Comparison of ENCODE assay signal across 19 mouse cellular contexts in the genomic region with DNA sequence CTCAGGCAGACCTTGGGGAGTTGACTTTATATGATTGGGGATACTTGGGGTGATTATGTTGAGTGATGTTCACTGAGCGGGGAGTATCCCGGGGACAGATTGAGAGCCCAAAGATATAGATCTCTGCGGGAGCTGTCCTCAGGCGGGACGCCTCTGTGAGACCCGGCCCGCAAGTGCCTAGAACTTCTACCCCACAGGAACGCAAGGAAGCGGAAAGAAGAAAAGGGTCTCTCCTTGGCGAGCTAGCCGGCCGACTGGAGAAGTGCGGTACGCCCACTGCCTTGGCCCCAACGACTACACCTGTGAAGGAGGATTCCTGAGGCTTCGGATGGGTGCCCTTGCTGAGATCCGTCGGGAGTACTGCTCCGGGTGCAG. TPM values are rescaled to one million over a fixed set of nuclear protein-coding genes. Genes with fewer than 3 reads are reported as not detected.
DNase-seq lines count a peak whose midpoint lies in the region; ATAC-seq and TF ChIP-seq lines count a peak whose summit lies in the region.
"Had no signal": no experiment of that assay in that cellular context is flagged by ENCODE, and none has a peak within 500 bp of the region (broad histone marks: within the 10 kb centered on the region; RNA-seq: fewer than 3 reads in every experiment).

No protein-coding gene starts in this region.

- no peaks in the 10 kb centered on the region for H3K36me3 ChIP-seq in midbrain, embryonic 11.5 days (ENCODE audit: control insufficient read depth, insufficient read depth, low read length)
- H3K36me3 ChIP-seq in midbrain, embryonic 16.5 days (ENCODE audit: control insufficient read depth, insufficient read depth, low read length): no peaks in the 10 kb centered on the region
- no peaks in the 10 kb centered on the region for H3K36me3 ChIP-seq in forebrain, embryonic 12.5 days (replicated peaks)
- no peaks in the 10 kb centered on the region for H3K36me3 ChIP-seq in limb, embryonic 14.5 days (ENCODE audit: control insufficient read depth, insufficient read depth, low read length)
- H3K36me3 ChIP-seq in thymus, adult 2 months (ENCODE audit: control insufficient read depth, insufficient read depth, low read length): no peaks in the 10 kb centered on the region
- H3K36me3 ChIP-seq: G1E; lung, embryonic 15.5 days; neural tube, embryonic 12.5 days had no signal

- TF ChIP-seq POLR2A in limb, embryonic 14.5 days (IDR thresholded peaks at IDR 0.05; ENCODE audit: borderline replicate concordance, extremely low read depth, insufficient read depth, insufficient read length): no peak
- TF ChIP-seq POLR2A in thymus, adult 2 months (IDR thresholded peaks at IDR 0.05; ENCODE audit: control insufficient read depth, extremely low read depth, insufficient read depth, low read length, poor library complexity): no peak

- peaks cover 97% of the 10 kb centered on the region for H3K27me3 ChIP-seq in midbrain, embryonic 11.5 days (ENCODE audit: control insufficient read depth, insufficient read depth, low read length)
- H3K27me3 ChIP-seq in midbrain, embryonic 16.5 days (ENCODE audit: control insufficient read depth, insufficient read depth, low read depth, low read length): peaks cover 54% of the 10 kb centered on the region
- peaks cover 94% of the 10 kb centered on the region for H3K27me3 ChIP-seq in forebrain, embryonic 12.5 days
- H3K27me3 ChIP-seq in limb, embryonic 14.5 days (ENCODE audit: control insufficient read depth, insufficient read depth, low read length): peaks cover 93% of the 10 kb centered on the region
- peaks cover 11% of the 10 kb centered on the region for H3K27me3 ChIP-seq in thymus, adult 2 months (ENCODE audit: control insufficient read depth, insufficient read depth, low read length)

- ATAC-seq in midbrain, embryonic 11.5 days (ENCODE audit: low FRiP score): peak; percentile 14; the same call in 1 of the 2 replicates
- no peak for ATAC-seq in midbrain, embryonic 16.5 days
- peak; percentile 12; the same call in 1 of the 2 replicates for ATAC-seq in forebrain, embryonic 12.5 days (ENCODE audit: low FRiP score)
- no peak for ATAC-seq in limb, embryonic 14.5 days (ENCODE audit: low FRiP score, low read depth)

- H3K27ac ChIP-seq in midbrain, embryonic 11.5 days (ENCODE audit: low read depth, low read length): no peak overlapping the region
- no peak overlapping the region for H3K27ac ChIP-seq in midbrain, embryonic 16.5 days (ENCODE audit: low read length)
- peak overlapping the region; percentile 79 for H3K27ac ChIP-seq in forebrain, embryonic 12.5 days
- no peak overlapping the region for H3K27ac ChIP-seq in limb, embryonic 14.5 days (replicated peaks; ENCODE audit: low read depth, low read length)
- H3K27ac ChIP-seq in thymus, adult 2 months (ENCODE audit: control insufficient read depth, insufficient read depth, low read length): no peak overlapping the region
- H3K27ac ChIP-seq: lung, embryonic 15.5 days; neural tube, embryonic 12.5 days had no signal

- H3K4me3 ChIP-seq in midbrain, embryonic 11.5 days (ENCODE audit: low read depth, low read length): no peak overlapping the region
- H3K4me3 ChIP-seq in midbrain, embryonic 16.5 days (ENCODE audit: low read depth, low read length): no peak overlapping the region
- H3K4me3 ChIP-seq in forebrain, embryonic 12.5 days (replicated peaks): peak overlapping the region; percentile 61
- peak overlapping the region; percentile 7; the same call in 1 of the 2 replicates for H3K4me3 ChIP-seq in limb, embryonic 14.5 days (replicated peaks; ENCODE audit: low read length)
- H3K4me3 ChIP-seq in thymus, adult 2 months (ENCODE audit: control insufficient read depth, insufficient read depth, low read length): no peak overlapping the region
- H3K4me3 ChIP-seq: lung, embryonic 15.5 days; megakaryocyte, embryonic 14.5 days; neural tube, embryonic 12.5 days had no signal

- under 1% methylated on average over 19 of the region's 19 CpGs for WGBS in midbrain, embryonic 11.5 days
- WGBS in midbrain, embryonic 16.5 days: 0% methylated on average over 19 of the region's 19 CpGs
- WGBS in forebrain, embryonic 12.5 days: 1% methylated on average over 19 of the region's 19 CpGs
- WGBS in limb, embryonic 14.5 days: 1% methylated on average over 19 of the region's 19 CpGs
- 9% methylated on average over 19 of the region's 19 CpGs for WGBS in thymus, adult 2 months

- no peak for TF ChIP-seq CTCF in thymus, adult 2 months (IDR thresholded peaks at IDR 0.05; ENCODE audit: borderline replicate concordance, control insufficient read depth, extremely low read depth, insufficient read depth, low read length, poor library complexity)

- H3K4me1 ChIP-seq in midbrain, embryonic 11.5 days (ENCODE audit: control insufficient read depth, insufficient read depth, low read length): peaks cover 14% of the 10 kb centered on the region
- peaks cover 8% of the 10 kb centered on the region; the same call in 1 of the 2 replicates for H3K4me1 ChIP-seq in midbrain, embryonic 16.5 days (ENCODE audit: control insufficient read depth, insufficient read depth, low read length)
- peaks cover 48% of the 10 kb centered on the region for H3K4me1 ChIP-seq in forebrain, embryonic 12.5 days
- H3K4me1 ChIP-seq in limb, embryonic 14.5 days (ENCODE audit: control insufficient read depth, insufficient read depth, low read length): peaks cover 10% of the 10 kb centered on the region
- H3K4me1 ChIP-seq in thymus, adult 2 months (replicated peaks; ENCODE audit: control insufficient read depth, insufficient read depth, low read length): no peaks in the 10 kb centered on the region

- H3K9me3 ChIP-seq in midbrain, embryonic 11.5 days (ENCODE audit: control insufficient read depth, low read length): no peaks in the 10 kb centered on the region
- no peaks in the 10 kb centered on the region for H3K9me3 ChIP-seq in midbrain, embryonic 16.5 days (replicated peaks; ENCODE audit: control insufficient read depth, low read length, poor library complexity, severe bottlenecking)
- no peaks in the 10 kb centered on the region for H3K9me3 ChIP-seq in forebrain, embryonic 12.5 days
- H3K9me3 ChIP-seq in limb, embryonic 14.5 days (ENCODE audit: control insufficient read depth, low read length): no peaks in the 10 kb centered on the region
- H3K9me3 ChIP-seq: lung, embryonic 15.5 days; megakaryocyte, embryonic 14.5 days; neural tube, embryonic 12.5 days had no signal

- H3K4me2 ChIP-seq in midbrain, embryonic 11.5 days: no peak overlapping the region
- H3K4me2 ChIP-seq in midbrain, embryonic 16.5 days (ENCODE audit: low read length): no peak overlapping the region; the same call in 1 of the 2 replicates
- peak overlapping the region; percentile 74 for H3K4me2 ChIP-seq in forebrain, embryonic 12.5 days
- no peak overlapping the region for H3K4me2 ChIP-seq in limb, embryonic 14.5 days (replicated peaks; ENCODE audit: low read depth, low read length, severe bottlenecking)

- H3K9ac ChIP-seq in midbrain, embryonic 11.5 days (ENCODE audit: low read length): no peak overlapping the region
- H3K9ac ChIP-seq in midbrain, embryonic 16.5 days (ENCODE audit: low read depth, low read length): no peak overlapping the region
- peak overlapping the region; percentile 40 for H3K9ac ChIP-seq in forebrain, embryonic 12.5 days
- H3K9ac ChIP-seq in limb, embryonic 14.5 days (ENCODE audit: low read depth, low read length, severe bottlenecking): no peak overlapping the region
- H3K9ac ChIP-seq: lung, embryonic 15.5 days; neural tube, embryonic 12.5 days had no signal

- peak; percentile 59 for DNase-seq in embryo, embryonic 10.5 days (ENCODE audit: low spot score)
- no peak for DNase-seq in embryo, embryonic 10 days (ENCODE audit: low spot score)
- peak; percentile 95 for DNase-seq in midbrain, embryonic 11.5 days (ENCODE audit: low spot score, missing footprints)
- no peak for DNase-seq in limb, embryonic 14.5 days (ENCODE audit: low spot score)
- DNase-seq in thymus, adult 2 months: no peak
- DNase-seq in c-Kit-positive CD71-positive TER-119-positive erythroid progenitor cells, embryonic 14.5 days (ENCODE audit: low spot score): no peak
- DNase-seq: cerebellum, adult 11-12 months; heart, postnatal 14 days; liver had no signal

RNA-seq across cellular contexts. Expression of a gene that starts 2.0 kb away (rescaled TPM):
- polyA plus RNA-seq in midbrain, embryonic 11.5 days (2014; fragmentation: Nextera tagmentation; extraction: Ambion mirVana): 0.18 and 0.65 TPM in 2 replicates
- polyA plus RNA-seq in midbrain, embryonic 16.5 days (2015; fragmentation: Nextera tagmentation; extraction: Ambion mirVana): 0.36 and 0.41 TPM in 2 replicates
- polyA plus RNA-seq in forebrain, embryonic 12.5 days (2016; fragmentation: Nextera tagmentation; extraction: Ambion mirVana): 4.2 and 6.8 TPM in 2 replicates
- polyA plus RNA-seq in limb, embryonic 14.5 days (2012; rRNA removed): 0.11 and 0.32 TPM in 2 replicates
- polyA plus RNA-seq in limb, embryonic 14.5 days (2014; fragmentation: Nextera tagmentation; extraction: Ambion mirVana): 0.18 TPM in 1 of 2 replicates, not detected in the other
- not detected in 2 replicates for polyA plus RNA-seq in thymus, adult 2 months (2012; rRNA removed)
- polyA plus RNA-seq: G1E; gonadal fat pad, adult 2 months; kidney, embryonic 14.5 days; lung, embryonic 15.5 days; neural tube, embryonic 12.5 days; spleen, adult 2 months had no signal

RNA-seq across cellular contexts. Expression of a gene that starts 47.2 kb away (rescaled TPM):
- polyA plus RNA-seq in midbrain, embryonic 11.5 days (2014; fragmentation: Nextera tagmentation; extraction: Ambion mirVana): not detected in 2 replicates
- 0.07 TPM in 1 of 2 replicates, not detected in the other for polyA plus RNA-seq in midbrain, embryonic 16.5 days (2015; fragmentation: Nextera tagmentation; extraction: Ambion mirVana)
- not detected in 2 replicates for polyA plus RNA-seq in forebrain, embryonic 12.5 days (2016; fragmentation: Nextera tagmentation; extraction: Ambion mirVana)
- not detected in 2 replicates for polyA plus RNA-seq in limb, embryonic 14.5 days (2012; rRNA removed)
- not detected in 2 replicates for polyA plus RNA-seq in limb, embryonic 14.5 days (2014; fragmentation: Nextera tagmentation; extraction: Ambion mirVana)
- not detected in 2 replicates for polyA plus RNA-seq in thymus, adult 2 months (2012; rRNA removed)
- polyA plus RNA-seq: cortical plate, adult 2 months; G1E; gonadal fat pad, adult 2 months; kidney, embryonic 14.5 days; lung, embryonic 15.5 days; neural tube, embryonic 12.5 days; spleen, adult 2 months had no signal

Comparison
In these comparisons a context has a peak if more than half of its experiments do, and no peak if none do; other contexts are left out.
1. DNase-seq: peak in embryo, embryonic 10.5 days (single experiment) and midbrain, embryonic 11.5 days (single experiment); none in embryo, embryonic 10 days (single experiment), limb, embryonic 14.5 days (single experiment), thymus, adult 2 months (single experiment) and c-Kit-positive CD71-positive TER-119-positive erythroid progenitor cells, embryonic 14.5 days (single experiment).
2. ATAC-seq: peak in midbrain, embryonic 11.5 days (single experiment) and forebrain, embryonic 12.5 days (single experiment); none in midbrain, embryonic 16.5 days (single experiment) and limb, embryonic 14.5 days (single experiment).
3. H3K4me3 ChIP-seq: peak in forebrain, embryonic 12.5 days (single experiment) and limb, embryonic 14.5 days (single experiment); none in midbrain, embryonic 11.5 days (single experiment), midbrain, embryonic 16.5 days (single experiment) and thymus, adult 2 months (single experiment).